Mouse (Mus musculus) thymus, adult 18-20 months (tissue): ENCODE data around the gene Gm21996.
"Not testable (repeated sequence)": the region's sequence is repeated elsewhere in the genome, so short reads cannot be mapped to it uniquely, and the experiment has no call there.

Source experiments
- DNase-seq, 2 experiments: peaks; one replicate each; pipeline ENCODE4 v3.0.0; 2022; ENCODE audit warnings: mixed read lengths in 2 of 2

Gene Gm21996

DNA sequence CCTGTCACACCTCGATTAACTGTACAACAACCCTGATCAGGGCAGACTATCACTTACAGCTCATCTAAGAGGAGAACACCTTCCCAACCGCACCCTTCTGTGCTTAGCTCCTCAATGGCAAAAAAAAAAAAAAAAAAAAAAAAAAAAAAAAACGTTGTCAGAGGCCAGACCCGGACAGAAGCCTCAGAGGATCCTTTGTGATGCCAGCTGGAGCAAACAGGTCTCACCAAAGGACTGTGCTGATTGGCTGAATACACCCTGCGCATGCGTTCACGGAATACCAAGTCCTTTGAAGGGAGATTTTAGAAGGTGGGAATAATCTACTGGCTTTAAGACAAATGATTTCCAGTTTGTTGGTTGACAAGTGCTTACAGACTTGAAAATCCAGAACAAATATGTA lies at the start of gene Gm21996:
Gm21996 (minus strand) TSS at position 101 of the 400 bp plus-strand sequence.
- not testable (repeated sequence) for DNase-seq
